Mouse (Mus musculus): ENCODE data around the gene R3hdml.

- TF ChIP-seq POLR2A (IDR thresholded peaks at IDR 0.05; ENCODE audit: borderline replicate concordance, control insufficient read depth, low read depth, low read length) (no peak), CTCF (IDR thresholded peaks at IDR 0.05; ENCODE audit: control insufficient read depth, insufficient read depth, low read length) (no peak)
Observed at GRCm38 (mm10) chr2:163542674-163543073, 50.6 kb downstream of the R3hdml start.
